In genomic region chr10:75934991-75935390, GRCm38 (mm10) we compare ENCODE assay signal across 8 mouse cellular contexts. TPM values are rescaled to one million over a fixed set of nuclear protein-coding genes. Genes with fewer than 3 reads are reported as not detected.
A peak's percentile ranks its signal among the peaks of the same experiment; 100 is the strongest.
DNase-seq lines count a peak whose midpoint lies in the region; ATAC-seq and TF ChIP-seq lines count a peak whose summit lies in the region.

No protein-coding gene starts in this region.

- peak overlapping the region; percentile 81 for H3K4me3 ChIP-seq in erythroblast, embryonic 14.5 days (replicated peaks)
- H3K4me3 ChIP-seq in megakaryocyte, embryonic 14.5 days (replicated peaks): peak overlapping the region; percentile 90
- peak overlapping the region; percentile 75 for H3K4me3 ChIP-seq in liver, embryonic 12.5 days
- H3K4me3 ChIP-seq in lung, adult 2 months (replicated peaks; ENCODE audit: extremely low read depth, low read depth, low read length): no peak overlapping the region

- H3K27ac ChIP-seq in liver, embryonic 12.5 days: no peak overlapping the region

- 61% methylated on average over 1 of the region's 1 CpGs for WGBS in liver, embryonic 12.5 days (ENCODE audit: insufficient replicate concordance)
- WGBS in lung, adult 2 months: 62% methylated on average over 1 of the region's 1 CpGs

- no peak for TF ChIP-seq POLR2A in lung, adult 2 months (IDR thresholded peaks at IDR 0.05; ENCODE audit: borderline replicate concordance, extremely low read depth, low read depth, low read length)

- peaks cover 63% of the 10 kb centered on the region for H3K4me1 ChIP-seq in erythroblast, embryonic 14.5 days (ENCODE audit: control insufficient read depth)
- H3K4me1 ChIP-seq in megakaryocyte, embryonic 14.5 days: peaks cover 62% of the 10 kb centered on the region
- H3K4me1 ChIP-seq in liver, embryonic 12.5 days: peaks cover 75% of the 10 kb centered on the region
- H3K4me1 ChIP-seq in lung, adult 2 months (ENCODE audit: control insufficient read depth, insufficient read depth, low read length): peaks cover 8% of the 10 kb centered on the region; the same call in 1 of the 2 replicates

- TF ChIP-seq CTCF in lung, adult 2 months (IDR thresholded peaks at IDR 0.05; ENCODE audit: insufficient read depth, low read length): no peak

- H3K27me3 ChIP-seq in erythroblast, embryonic 14.5 days (ENCODE audit: control insufficient read depth): peaks cover 40% of the 10 kb centered on the region
- peaks cover 59% of the 10 kb centered on the region for H3K27me3 ChIP-seq in megakaryocyte, embryonic 14.5 days (replicated peaks)
- H3K27me3 ChIP-seq in liver, embryonic 12.5 days (replicated peaks): peaks cover 43% of the 10 kb centered on the region

- no peak for DNase-seq in right cerebral cortex, postnatal 10 days (ENCODE audit: low spot score in 2 of 2)
- no peak for DNase-seq in left cerebral cortex, adult 9 months (ENCODE audit: low spot score in 2 of 2)
- no peak for DNase-seq in lung, adult 2 months

- peak overlapping the region; percentile 83; the same call in 1 of the 2 replicates for H3K9ac ChIP-seq in liver, embryonic 12.5 days

- no peak for ATAC-seq in erythroblast, adult 5-6 weeks (replicated peaks; ENCODE audit: low FRiP score, poor library complexity, severe bottlenecking)
- no peak for ATAC-seq in megakaryocyte, adult 5-6 weeks (ENCODE audit: poor library complexity, severe bottlenecking)
- ATAC-seq in liver, embryonic 12.5 days: no peak

- peaks cover 33% of the 10 kb centered on the region for H3K36me3 ChIP-seq in erythroblast, embryonic 14.5 days (ENCODE audit: control insufficient read depth)
- H3K36me3 ChIP-seq in megakaryocyte, embryonic 14.5 days (replicated peaks; ENCODE audit: low read length): no peaks in the 10 kb centered on the region
- peaks cover 15% of the 10 kb centered on the region for H3K36me3 ChIP-seq in liver, embryonic 12.5 days

- H3K4me2 ChIP-seq in liver, embryonic 12.5 days: peak overlapping the region; percentile 94

- peaks cover 6% of the 10 kb centered on the region; the same call in 1 of the 2 replicates for H3K9me3 ChIP-seq in erythroblast, embryonic 14.5 days (ENCODE audit: control insufficient read depth, low read length)
- H3K9me3 ChIP-seq in megakaryocyte, embryonic 14.5 days: no peaks in the 10 kb centered on the region
- no peaks in the 10 kb centered on the region for H3K9me3 ChIP-seq in liver, embryonic 12.5 days (replicated peaks)

RNA-seq across cellular contexts. Expression of gene Mmp11, which starts 1.3 kb away (rescaled TPM):
- 0.05 TPM in 1 of 2 replicates, not detected in the other for polyA plus RNA-seq in erythroblast, embryonic 14.5 days (2012)
- total RNA-seq in erythroblast, adult 5-6 weeks (2015; ENCODE audit: low replicate concordance): not detected in 2 replicates
- total RNA-seq in erythroblast, adult 5-6 weeks (2017; ENCODE audit: low replicate concordance): 1.1 TPM in 1 of 2 replicates, not detected in the other
- polyA plus RNA-seq in megakaryocyte, embryonic 14.5 days (2012; ENCODE audit: insufficient read depth, low replicate concordance): 0.19 TPM in 1 of 2 replicates, not detected in the other
- not detected in 2 replicates for total RNA-seq in megakaryocyte, adult 5-6 weeks (2015)
- total RNA-seq in megakaryocyte, adult 5-6 weeks (2017): not detected in 2 replicates
- 5.7 and 6.0 TPM in 2 replicates for polyA plus RNA-seq in liver, embryonic 12.5 days (2016; fragmentation: Nextera tagmentation; extraction: Ambion mirVana)
- polyA plus RNA-seq in lung, adult 2 months (2012; rRNA removed): 83.9 and 89.2 TPM in 2 replicates

RNA-seq across cellular contexts. Expression of gene Chchd10, which starts 2.1 kb away (rescaled TPM):
- polyA plus RNA-seq in erythroblast, embryonic 14.5 days (2012): 110 and 127 TPM in 2 replicates
- total RNA-seq in erythroblast, adult 5-6 weeks (2015; ENCODE audit: low replicate concordance): 33.2 and 46.5 TPM in 2 replicates
- total RNA-seq in erythroblast, adult 5-6 weeks (2017; ENCODE audit: low replicate concordance): 27.2 and 33.2 TPM in 2 replicates
- polyA plus RNA-seq in megakaryocyte, embryonic 14.5 days (2012; ENCODE audit: insufficient read depth, low replicate concordance): 113 and 164 TPM in 2 replicates
- 7.1 and 9.3 TPM in 2 replicates for total RNA-seq in megakaryocyte, adult 5-6 weeks (2015)
- total RNA-seq in megakaryocyte, adult 5-6 weeks (2017): 8.1 and 15.7 TPM in 2 replicates
- 101 and 103 TPM in 2 replicates for polyA plus RNA-seq in liver, embryonic 12.5 days (2016; fragmentation: Nextera tagmentation; extraction: Ambion mirVana)
- 415 and 628 TPM in 2 replicates for polyA plus RNA-seq in lung, adult 2 months (2012; rRNA removed)

RNA-seq across cellular contexts. Expression of gene Gm867, which starts 5.5 kb away (rescaled TPM):
- polyA plus RNA-seq in erythroblast, embryonic 14.5 days (2012): 5.9 and 7.9 TPM in 2 replicates
- 91.3 and 110 TPM in 2 replicates for total RNA-seq in erythroblast, adult 5-6 weeks (2015; ENCODE audit: low replicate concordance)
- total RNA-seq in erythroblast, adult 5-6 weeks (2017; ENCODE audit: low replicate concordance): 27.6 and 34.8 TPM in 2 replicates
- not detected in 2 replicates for polyA plus RNA-seq in megakaryocyte, embryonic 14.5 days (2012; ENCODE audit: insufficient read depth, low replicate concordance)
- 0.48 and 0.83 TPM in 2 replicates for total RNA-seq in megakaryocyte, adult 5-6 weeks (2015)
- 0.16 TPM in 1 of 2 replicates, not detected in the other for total RNA-seq in megakaryocyte, adult 5-6 weeks (2017)
- polyA plus RNA-seq in liver, embryonic 12.5 days (2016; fragmentation: Nextera tagmentation; extraction: Ambion mirVana): 18.9 and 19.6 TPM in 2 replicates
- 12.6 and 15.8 TPM in 2 replicates for polyA plus RNA-seq in lung, adult 2 months (2012; rRNA removed)

RNA-seq across cellular contexts. Expression of gene Vpreb3, which starts 7.9 kb away (rescaled TPM):
- polyA plus RNA-seq in erythroblast, embryonic 14.5 days (2012): not detected in 2 replicates
- not detected in 2 replicates for total RNA-seq in erythroblast, adult 5-6 weeks (2015; ENCODE audit: low replicate concordance)
- total RNA-seq in erythroblast, adult 5-6 weeks (2017; ENCODE audit: low replicate concordance): not detected in 2 replicates
- not detected in 2 replicates for polyA plus RNA-seq in megakaryocyte, embryonic 14.5 days (2012; ENCODE audit: insufficient read depth, low replicate concordance)
- total RNA-seq in megakaryocyte, adult 5-6 weeks (2015): 0.48 TPM in 1 of 2 replicates, not detected in the other
- total RNA-seq in megakaryocyte, adult 5-6 weeks (2017): not detected in 2 replicates
- polyA plus RNA-seq in liver, embryonic 12.5 days (2016; fragmentation: Nextera tagmentation; extraction: Ambion mirVana): 0.27 and 0.98 TPM in 2 replicates
- polyA plus RNA-seq in lung, adult 2 months (2012; rRNA removed): 57.1 and 72.3 TPM in 2 replicates

RNA-seq across cellular contexts. Expression of gene Smarcb1, which starts 13.6 kb away (rescaled TPM):
- 31.8 TPM in 2 replicates for polyA plus RNA-seq in erythroblast, embryonic 14.5 days (2012)
- total RNA-seq in erythroblast, adult 5-6 weeks (2015; ENCODE audit: low replicate concordance): 9.4 and 16.9 TPM in 2 replicates
- total RNA-seq in erythroblast, adult 5-6 weeks (2017; ENCODE audit: low replicate concordance): 15.7 and 16.7 TPM in 2 replicates
- polyA plus RNA-seq in megakaryocyte, embryonic 14.5 days (2012; ENCODE audit: insufficient read depth, low replicate concordance): 241 and 345 TPM in 2 replicates
- 44.0 and 46.2 TPM in 2 replicates for total RNA-seq in megakaryocyte, adult 5-6 weeks (2015)
- total RNA-seq in megakaryocyte, adult 5-6 weeks (2017): 40.6 and 48.4 TPM in 2 replicates
- polyA plus RNA-seq in liver, embryonic 12.5 days (2016; fragmentation: Nextera tagmentation; extraction: Ambion mirVana): 99.1 and 109 TPM in 2 replicates
- polyA plus RNA-seq in lung, adult 2 months (2012; rRNA removed): 41.2 and 53.1 TPM in 2 replicates

Comparison
In these comparisons a context has a peak if more than half of its experiments do, and no peak if none do; other contexts are left out.
1. RNA of gene Mmp11, which starts 1.3 kb away (polyA plus RNA-seq): 83.9 to 89.2 TPM in lung, adult 2 months; 5.7 to 6.0 TPM in liver, embryonic 12.5 days, 0.19 TPM in megakaryocyte, embryonic 14.5 days and 0.05 TPM in erythroblast, embryonic 14.5 days; every median in the first group is over 10 times any median in the second.